Mouse (Mus musculus) CD8-positive naive resting alpha-beta T cell, adult 57 days (primary cell): Measurements from ENCODE around the gene Tat. TPM values are rescaled to one million over a fixed set of nuclear protein-coding genes. Genes with fewer than 3 reads are reported as not detected.

ENCODE experiments used
- total RNA-seq: library from RNA; stranded (reverse); gene quantifications from one replicate; pipeline ENCODE4 v1.2.4, GENCODE M21; 2023

The Tat gene
- total RNA-seq, result not detected

GRCm38 (mm10) chr8:109990224-109990623 lies at the start of gene Tat:
Tat (plus strand) TSS chr8:109990437.

GRCm38 (mm10) chr8:109961693-109962367 lies 28.4 kb upstream of the Tat start, which contains the start of gene Marveld3:
Marveld3 (minus strand) TSS chr8:109962203.

GRCm38 (mm10) chr8:110039659-110040058 lies 49.4 kb downstream of the Tat start, which contains the start of gene Chst4:
Chst4 (minus strand) TSS chr8:110039740.

Other genes starting within 250 kb of the Tat start
- 75.4 TPM for gene Ap1g1, start 211.9 kb upstream of the Tat start, total RNA-seq
- 5.2 TPM for gene Phlpp2, start 121.9 kb upstream of the Tat start, total RNA-seq
- gene Marveld3, start 28.2 kb upstream of the Tat start, total RNA-seq, result not detected
- not detected for gene Chst4, start 49.3 kb downstream of the Tat start, total RNA-seq
- 2.8 TPM for gene Zfp612, start 89.3 kb downstream of the Tat start, total RNA-seq
- gene Gm21964, start 110.8 kb downstream of the Tat start, total RNA-seq, result not detected
- gene Gm17720, start 112.3 kb downstream of the Tat start, total RNA-seq, result not detected
- gene Calb2, start 177.8 kb downstream of the Tat start, total RNA-seq, result not detected
- gene Cmtr2, start 225.2 kb downstream of the Tat start, total RNA-seq, result 7.3 TPM